Mouse (Mus musculus) MEL (cell line): ENCODE measurements around the gene Sox5. TPM values are rescaled to one million over a fixed set of nuclear protein-coding genes. Genes with fewer than 3 reads are reported as not detected.

Experiments used
- DNase-seq: peaks from one replicate; pipeline ENCODE4 v3.0.0; 2011; ENCODE audit warnings: low read depth, low spot score
- H3K27ac ChIP-seq: 2 replicates; pipeline ENCODE4 v1.5.1; 2012; ENCODE audit warnings: low read depth, mild to moderate bottlenecking, control low read depth, low read length, moderate library complexity; ENCODE audit not compliant: control insufficient read depth
- H3K27me3 ChIP-seq, 2 experiments: fragments of 150-350 bp in 1 of 2; sonication (generic) in 1 of 2; 2 replicates each; pipeline ENCODE4 v1.6.1; 2012; ENCODE audit warnings: low read length in 2 of 2, mild to moderate bottlenecking in 2 of 2, improper control_type of control experiment in 1 of 2, moderate library complexity in 1 of 2; ENCODE audit not compliant: insufficient read depth in 2 of 2, control insufficient read depth in 1 of 2
- H3K36me3 ChIP-seq, 2 experiments: 2 replicates each; pipeline ENCODE4 v1.6.1; 2012 to 2014; ENCODE audit warnings: low read length in 2 of 2, improper control_type of control experiment in 1 of 2, inconsistent platforms in 1 of 2, mild to moderate bottlenecking in 1 of 2; ENCODE audit not compliant: insufficient read depth in 2 of 2, control insufficient read depth in 1 of 2
- H3K4me1 ChIP-seq, 2 experiments: fragments of 150-350 bp in 1 of 2; sonication (generic) in 1 of 2; 2 replicates each; pipeline ENCODE4 v1.6.1; 2012; ENCODE audit warnings: low read length in 2 of 2, improper control_type of control experiment in 1 of 2, mild to moderate bottlenecking in 1 of 2; ENCODE audit not compliant: insufficient read depth in 2 of 2, control insufficient read depth in 1 of 2
- H3K4me3 ChIP-seq, 2 experiments: fragments of 150-350 bp in 1 of 2; sonication (generic) in 1 of 2; 2 replicates each; pipeline ENCODE4 v1.5.1; 2012; ENCODE audit warnings: low read depth in 2 of 2, low read length in 2 of 2, mild to moderate bottlenecking in 2 of 2, moderate library complexity in 2 of 2, control low read depth in 1 of 2, improper control_type of control experiment in 1 of 2; ENCODE audit not compliant: control insufficient read depth in 1 of 2, insufficient read depth in 1 of 2
- H3K79me2 ChIP-seq: 2 replicates; pipeline ENCODE4 v1.6.1; 2012; ENCODE audit warnings: mild to moderate bottlenecking, low read length, moderate library complexity; ENCODE audit not compliant: control insufficient read depth, poor library complexity, insufficient read depth
- H3K9ac ChIP-seq: 2 replicates; pipeline ENCODE4 v1.6.1; 2012; ENCODE audit warnings: low read depth, mild to moderate bottlenecking, control low read depth, low read length, moderate library complexity; ENCODE audit not compliant: control insufficient read depth, poor library complexity, severe bottlenecking
- H3K9me3 ChIP-seq: fragments of 150-350 bp; sonication (generic); replicated peaks from 2 replicates; pipeline ENCODE4 v1.6.1; 2012; ENCODE audit warnings: mild to moderate bottlenecking, low read length, improper control_type of control experiment, moderate library complexity; ENCODE audit not compliant: insufficient read depth
- CHD1 ChIP-seq: IDR thresholded peaks from 2 replicates; pipeline ENCODE4 v1.6.1; 2012; ENCODE audit warnings: low read depth, mild to moderate bottlenecking, inconsistent platforms, low read length, improper control_type of control experiment
- CHD2 ChIP-seq: IDR thresholded peaks from 2 replicates; pipeline ENCODE4 v1.6.1; 2011; ENCODE audit warnings: low read length, improper control_type of control experiment
- CTCF ChIP-seq, 3 experiments: IDR thresholded peaks in 2 of 3; conservative IDR thresholded peaks in 1 of 3; 2 replicates each; pipeline ENCODE4 v1.5.1; 2011 to 2012; ENCODE audit warnings: low read length in 3 of 3, low read depth in 2 of 3, mild to moderate bottlenecking in 2 of 3, improper control_type of control experiment in 1 of 3, inconsistent platforms in 1 of 3, mixed read lengths in 1 of 3, moderate library complexity in 1 of 3; ENCODE audit not compliant: control insufficient read depth in 1 of 3, insufficient read depth in 1 of 3, poor library complexity in 1 of 3, severe bottlenecking in 1 of 3
- E2F4 ChIP-seq: IDR thresholded peaks from 2 replicates; pipeline ENCODE4 v1.6.1; 2011; ENCODE audit warnings: low read depth, low read length, improper control_type of control experiment, borderline replicate concordance
- ELF1 ChIP-seq: IDR thresholded peaks from 2 replicates; pipeline ENCODE4 v1.6.1; 2014; ENCODE audit warnings: low read depth, mild to moderate bottlenecking, inconsistent platforms, low read length, improper control_type of control experiment, moderate library complexity
- EP300 ChIP-seq, 2 experiments: IDR thresholded peaks; 2 replicates each; pipeline ENCODE4 v1.6.1; 2011; ENCODE audit warnings: improper control_type of control experiment in 2 of 2, low read length in 2 of 2, low read depth in 1 of 2, mild to moderate bottlenecking in 1 of 2
- ETS1 ChIP-seq: IDR thresholded peaks from 2 replicates; pipeline ENCODE4 v1.6.1; 2012; ENCODE audit warnings: low read depth, mild to moderate bottlenecking, inconsistent platforms, low read length, improper control_type of control experiment, moderate library complexity
- GABPA ChIP-seq: IDR thresholded peaks from 2 replicates; pipeline ENCODE4 v1.6.1; 2012; ENCODE audit warnings: low read depth, mild to moderate bottlenecking, inconsistent platforms, low read length, improper control_type of control experiment, moderate library complexity
- GATA1 ChIP-seq: IDR thresholded peaks from 2 replicates; pipeline ENCODE4 v1.6.1; 2011; ENCODE audit warnings: low read depth, low read length, improper control_type of control experiment
- HCFC1 ChIP-seq: IDR thresholded peaks from 2 replicates; pipeline ENCODE4 v1.6.1; 2012; ENCODE audit warnings: low read depth, mild to moderate bottlenecking, inconsistent platforms, low read length, improper control_type of control experiment, moderate library complexity
- JUND ChIP-seq: IDR thresholded peaks from 2 replicates; pipeline ENCODE4 v1.6.1; 2011; ENCODE audit warnings: low read depth, mild to moderate bottlenecking, improper control_type of control experiment, low read length
- KAT2A ChIP-seq: conservative IDR thresholded peaks from 2 replicates; pipeline ENCODE4 v1.6.1; 2012; ENCODE audit warnings: low read depth, low read length, improper control_type of control experiment, inconsistent platforms
- MAFK ChIP-seq: IDR thresholded peaks from 2 replicates; pipeline ENCODE4 v1.6.1; 2011; ENCODE audit warnings: low read depth, mild to moderate bottlenecking, low read length, improper control_type of control experiment, borderline replicate concordance
- MAZ ChIP-seq: IDR thresholded peaks from 2 replicates; pipeline ENCODE4 v1.6.1; 2012; ENCODE audit warnings: low read depth, mild to moderate bottlenecking, inconsistent platforms, low read length, improper control_type of control experiment
- MEF2A ChIP-seq: IDR thresholded peaks from 2 replicates; pipeline ENCODE4 v1.6.1; 2014; ENCODE audit warnings: low read depth, mild to moderate bottlenecking, inconsistent platforms, low read length, improper control_type of control experiment; ENCODE audit not compliant: poor library complexity, insufficient replicate concordance, severe bottlenecking; ENCODE audit errors: extremely low read depth
- MXI1 ChIP-seq: IDR thresholded peaks from 2 replicates; pipeline ENCODE4 v1.6.1; 2011; ENCODE audit warnings: mild to moderate bottlenecking, low read depth, low read length, improper control_type of control experiment
- MYB ChIP-seq: IDR thresholded peaks from 2 replicates; pipeline ENCODE4 v1.6.1; 2011; ENCODE audit warnings: mild to moderate bottlenecking, low read depth, low read length, improper control_type of control experiment
- POLR2A ChIP-seq, 2 experiments: IDR thresholded peaks; 2 replicates each; pipeline ENCODE4 v1.6.1; 2011 to 2012; ENCODE audit warnings: low read length in 2 of 2, mild to moderate bottlenecking in 2 of 2, control low read depth in 1 of 2, improper control_type of control experiment in 1 of 2, low read depth in 1 of 2, moderate library complexity in 1 of 2; ENCODE audit not compliant: control insufficient read depth in 1 of 2, insufficient read depth in 1 of 2, poor library complexity in 1 of 2
- POLR2AphosphoS2 ChIP-seq: IDR thresholded peaks from 2 replicates; pipeline ENCODE4 v1.6.1; 2011; ENCODE audit warnings: low read length, improper control_type of control experiment
- RAD21 ChIP-seq: IDR thresholded peaks from 2 replicates; pipeline ENCODE4 v1.6.1; 2011; ENCODE audit warnings: mild to moderate bottlenecking, low read depth, low read length, improper control_type of control experiment
- RCOR1 ChIP-seq: IDR thresholded peaks from 2 replicates; pipeline ENCODE4 v1.6.1; 2012; ENCODE audit warnings: low read depth, mild to moderate bottlenecking, inconsistent platforms, low read length, improper control_type of control experiment
- SMC3 ChIP-seq: IDR thresholded peaks from 2 replicates; pipeline ENCODE4 v1.6.1; 2011; ENCODE audit warnings: low read depth, low read length, improper control_type of control experiment
- TAL1 ChIP-seq: IDR thresholded peaks from 2 replicates; pipeline ENCODE4 v1.6.1; 2012; ENCODE audit warnings: mild to moderate bottlenecking, inconsistent platforms, low read length, moderate library complexity, mixed read lengths
- TCF12 ChIP-seq: IDR thresholded peaks from 2 replicates; pipeline ENCODE4 v1.6.1; 2014; ENCODE audit warnings: low read depth, mild to moderate bottlenecking, inconsistent platforms, low read length, improper control_type of control experiment, moderate library complexity
- UBTF ChIP-seq: IDR thresholded peaks from 2 replicates; pipeline ENCODE4 v1.6.1; 2012; ENCODE audit warnings: low read depth, mild to moderate bottlenecking, inconsistent platforms, low read length, improper control_type of control experiment, moderate library complexity, borderline replicate concordance; ENCODE audit not compliant: insufficient read depth
- USF1 ChIP-seq: IDR thresholded peaks from 2 replicates; pipeline ENCODE4 v1.6.1; 2014; ENCODE audit warnings: low read depth, mild to moderate bottlenecking, inconsistent platforms, low read length, improper control_type of control experiment, moderate library complexity
- USF2 ChIP-seq, 2 experiments: IDR thresholded peaks; 2 replicates each; pipeline ENCODE4 v1.6.1; 2011 to 2012; ENCODE audit warnings: improper control_type of control experiment in 2 of 2, low read length in 2 of 2, borderline replicate concordance in 1 of 2, inconsistent platforms in 1 of 2, low read depth in 1 of 2, mild to moderate bottlenecking in 1 of 2; ENCODE audit not compliant: insufficient read depth in 1 of 2
- ZKSCAN1 ChIP-seq: IDR thresholded peaks from 2 replicates; pipeline ENCODE4 v1.6.1; 2012; ENCODE audit warnings: low read depth, mild to moderate bottlenecking, inconsistent platforms, low read length, improper control_type of control experiment, moderate library complexity
- ZMIZ1 ChIP-seq: IDR thresholded peaks from 2 replicates; pipeline ENCODE4 v1.6.1; 2012; ENCODE audit warnings: low read depth, mild to moderate bottlenecking, inconsistent platforms, low read length, improper control_type of control experiment, moderate library complexity
- polyA plus RNA-seq, 2 experiments: library from polyadenylated mRNA; stranded (reverse) in 1 of 2; unstranded in 1 of 2; fragments of >175 nt in 1 of 2; fragments of >200 nt in 1 of 2; gene quantifications; 2 replicates each; pipeline versions ENCODE4 v1.2.1 to v1.2.4; 2012; ENCODE audit warnings: low replicate concordance in 2 of 2, low read depth in 1 of 2; ENCODE audit not compliant: insufficient read length in 2 of 2, insufficient read depth in 1 of 2, missing spikeins in 1 of 2
- total RNA-seq: library from RNA; depleted of rRNA; stranded (reverse); fragments of 300-350 nt; gene quantifications from 2 replicates; pipeline ENCODE4 v1.2.3, GENCODE M21; 2012

Sox5 gene
- total and polyA plus RNA-seq, 3 experiments: 0.19 to 3.0 TPM; not detected in 1

DNA sequence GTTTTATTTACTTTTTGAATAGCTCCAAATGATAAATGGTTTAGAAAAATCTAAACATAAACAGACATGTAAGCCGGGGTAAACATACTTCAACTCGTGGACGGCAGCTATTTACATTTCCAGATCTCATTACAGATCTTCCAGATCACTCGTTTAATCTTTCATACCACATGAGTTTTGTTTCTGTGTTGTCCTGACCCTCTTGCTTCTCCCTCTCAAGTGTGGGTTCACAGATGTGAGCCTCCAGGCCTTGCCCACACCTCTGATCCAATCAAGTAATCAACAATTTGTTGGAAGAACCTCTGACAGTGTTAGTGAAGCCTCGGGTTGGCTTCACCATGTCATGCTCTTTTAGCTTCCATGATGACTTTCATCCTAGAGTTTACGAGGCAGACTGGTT, 903.3 kb downstream of the Sox5 start:
- Histone ChIP-seq H3K27me3 (no peaks in the 10 kb centered on the region), H3K36me3 (peaks cover 0 to 4% of the 10 kb centered on the region in 2 experiments; a peak in 2 of 4 replicates), H3K4me1 (no peaks in the 10 kb centered on the region; a peak in 1 of 4 replicates), H3K27ac (no peak overlapping the region), H3K4me3 (no peak overlapping the region), H3K79me2 (no peaks in the 10 kb centered on the region), H3K9ac (no peak overlapping the region), H3K9me3 (no peaks in the 10 kb centered on the region)
- TF ChIP-seq POLR2A (IDR thresholded peaks at IDR 0.05; ENCODE audit: control insufficient read depth in 1 of 2, insufficient read depth in 1 of 2, low read depth in 1 of 2, low read length in 2 of 2, poor library complexity in 1 of 2): no peak
- TF ChIP-seq HCFC1: no peak
- TF ChIP-seq USF1: no peak
- no peak for TF ChIP-seq CHD2
- TF ChIP-seq GABPA: no peak
- no peak for TF ChIP-seq ELF1
- no peak for TF ChIP-seq ZKSCAN1
- no peak for TF ChIP-seq TAL1
- TF ChIP-seq MXI1: no peak
- no peak for TF ChIP-seq KAT2A
- no peak for TF ChIP-seq ZMIZ1
- no peak for TF ChIP-seq POLR2AphosphoS2
- no peak for TF ChIP-seq MAFK
- TF ChIP-seq CHD1: no peak
- TF ChIP-seq GATA1: no peak
- TF ChIP-seq USF2 (IDR thresholded peaks at IDR 0.05; ENCODE audit: borderline replicate concordance in 1 of 2, insufficient read depth in 1 of 2, low read depth in 1 of 2, low read length in 2 of 2): no peak
- TF ChIP-seq SMC3: no peak
- no peak for TF ChIP-seq MAZ
- no peak for TF ChIP-seq RCOR1
- DNase-seq: no peak

DNA sequence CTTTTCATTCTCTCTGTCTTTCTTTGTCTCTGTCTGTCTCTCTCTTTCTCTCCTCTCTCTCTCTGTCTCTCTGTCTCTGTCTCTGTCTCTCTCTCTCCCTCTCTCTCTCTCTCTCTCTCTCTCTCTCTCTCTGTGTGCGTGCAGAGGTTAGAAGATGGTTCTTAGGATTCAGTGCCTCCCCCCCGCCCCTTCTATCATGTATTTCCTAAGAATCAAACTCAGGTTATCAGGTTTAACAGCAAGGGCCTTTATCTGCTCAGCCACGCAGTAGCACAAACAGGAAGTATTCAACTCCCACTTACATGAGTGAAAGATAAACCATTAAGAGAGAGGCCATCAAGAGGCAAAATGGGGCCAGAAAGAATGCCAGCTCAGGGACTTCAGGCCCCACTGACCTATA, 913.0 kb downstream of the Sox5 start:
- no peak overlapping the region; the same call in 1 of the 2 replicates for H3K9ac ChIP-seq
- peak; percentile 85 for DNase-seq
- TF ChIP-seq CTCF (IDR thresholded peaks at IDR 0.05 in 2 of 3, conservative IDR thresholded peaks at IDR 0.05 in 1 of 3; ENCODE audit: control insufficient read depth in 1 of 3, insufficient read depth in 1 of 3, low read depth in 2 of 3, low read length in 3 of 3, poor library complexity in 1 of 3, severe bottlenecking in 1 of 3): no peak
- TF ChIP-seq MAZ: peak; percentile 94
- TF ChIP-seq MYB: peak; percentile 82
- peak; percentile 75 for TF ChIP-seq MAFK
- TF ChIP-seq E2F4: no peak
- no peak; the same call in 1 of the 2 replicates for TF ChIP-seq KAT2A
- TF ChIP-seq ETS1: peak; percentile 93
- no peak for TF ChIP-seq USF2 (IDR thresholded peaks at IDR 0.05; ENCODE audit: borderline replicate concordance in 1 of 2, insufficient read depth in 1 of 2, low read depth in 1 of 2, low read length in 2 of 2)
- TF ChIP-seq EP300 (IDR thresholded peaks at IDR 0.05; ENCODE audit: low read depth in 1 of 2, low read length in 2 of 2): peak; percentile 94 to 98
- TF ChIP-seq RCOR1: peak; percentile 94
- TF ChIP-seq ZKSCAN1: no peak
- no peak for TF ChIP-seq POLR2A (IDR thresholded peaks at IDR 0.05; ENCODE audit: control insufficient read depth in 1 of 2, insufficient read depth in 1 of 2, low read depth in 1 of 2, low read length in 2 of 2, poor library complexity in 1 of 2)
- TF ChIP-seq HCFC1: no peak
- TF ChIP-seq GATA1: peak; percentile 96
- TF ChIP-seq GABPA: peak; percentile 41; the same call in 1 of the 2 replicates
- peak; percentile 53; the same call in 1 of the 2 replicates for TF ChIP-seq MXI1
- TF ChIP-seq ELF1: peak; percentile 66
- no peak for TF ChIP-seq USF1
- TF ChIP-seq UBTF: no peak
- no peak for TF ChIP-seq RAD21
- peak; percentile 35; the same call in 1 of the 2 replicates for TF ChIP-seq MEF2A
- TF ChIP-seq JUND: peak; percentile 81; the same call in 1 of the 2 replicates
- TF ChIP-seq TCF12: peak; percentile 96

More for the DNA sequence above, 913.0 kb downstream of the Sox5 start:
- no peaks in the 10 kb centered on the region for H3K27me3 ChIP-seq
- peak overlapping the region; percentile 93 for H3K27ac ChIP-seq
- peaks cover 2% of the 10 kb centered on the region; the same call in 1 of the 2 replicates for H3K79me2 ChIP-seq
- peaks cover 32 to 41% of the 10 kb centered on the region in 2 experiments for H3K4me1 ChIP-seq
- no peaks in the 10 kb centered on the region for H3K9me3 ChIP-seq
- no peak overlapping the region for H3K4me3 ChIP-seq
- peaks cover 2 to 40% of the 10 kb centered on the region in 2 experiments; a peak in 3 of 4 replicates for H3K36me3 ChIP-seq
